Mouse (Mus musculus): ENCODE data around the gene Snu13.

DNA sequence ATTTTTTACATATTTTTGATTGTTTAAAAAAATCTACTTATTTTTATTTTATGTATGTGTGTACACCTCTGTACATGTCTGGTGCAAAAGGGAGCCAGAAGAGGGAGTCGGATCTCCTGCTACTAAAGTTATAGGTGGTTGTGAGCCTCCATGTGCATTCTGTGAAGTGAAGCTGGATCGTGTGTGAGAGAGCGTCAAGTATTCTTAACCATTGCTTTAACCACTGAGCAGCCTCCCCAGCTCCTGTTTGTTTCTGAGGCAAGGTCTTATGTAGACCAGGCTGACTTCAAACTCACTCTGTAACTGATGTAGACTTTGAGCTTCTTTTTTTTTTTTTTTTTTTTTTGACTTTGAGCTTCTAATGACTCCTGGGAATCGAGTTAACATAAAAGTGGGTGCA, 29.9 kb downstream of the Snu13 start:
- TF ChIP-seq CTCF (IDR thresholded peaks at IDR 0.05; ENCODE audit: low read depth): no peak
- no peak for TF ChIP-seq EP300 (optimal IDR thresholded peaks at IDR 0.05)

All from stomach, postnatal 0 days (tissue).